Mouse (Mus musculus) 416B (cell line): ENCODE results near the gene Rsl1.
A peak's percentile ranks its signal among the peaks of the same experiment; 100 is the strongest.
"Not testable (repeated sequence)": the region's sequence is repeated elsewhere in the genome, so short reads cannot be mapped to it uniquely, and the experiment has no call there.

ENCODE experiments used
- DNase-seq: peaks from one replicate; pipeline ENCODE4 v3.0.0; 2011; ENCODE audit warnings: low read depth

Gene Rsl1

DNA sequence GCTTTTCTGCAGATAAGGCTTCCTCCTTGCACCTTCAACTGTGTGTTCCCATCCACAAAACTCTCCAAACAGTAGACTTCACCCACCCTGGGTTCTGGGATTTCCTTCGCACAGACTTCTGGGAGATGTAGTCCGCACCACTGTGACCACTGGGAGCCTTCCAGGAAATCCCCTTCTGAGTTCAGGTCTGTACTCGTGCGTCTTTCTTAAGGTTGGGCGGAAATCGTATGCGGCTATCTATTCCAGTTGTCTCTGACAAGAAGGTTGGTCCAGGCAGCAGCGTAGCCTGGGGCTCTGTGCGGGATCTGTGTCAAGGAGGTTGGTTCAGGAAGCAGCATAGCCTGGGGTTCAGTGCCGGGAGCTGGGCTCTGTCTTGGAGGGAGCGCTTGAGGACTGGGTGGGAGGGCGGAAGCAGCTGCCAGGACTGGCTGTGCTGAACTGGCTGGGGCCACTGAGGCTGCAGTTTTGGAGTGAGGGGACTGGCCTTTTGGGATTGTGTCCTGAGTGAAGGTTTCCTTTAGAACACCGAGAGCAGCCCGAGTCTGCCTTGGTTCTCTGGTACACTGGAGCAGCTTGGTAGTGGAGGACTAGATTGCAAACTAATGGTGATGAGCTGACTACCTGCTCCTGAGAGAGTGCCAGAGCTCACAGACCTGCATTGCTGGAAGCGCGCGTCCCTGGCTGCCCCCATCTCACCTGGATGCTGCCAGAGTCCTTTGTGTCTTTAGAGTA lies at the start of gene Rsl1:
Gene Rsl1 (plus strand): TSS at position 192 of the 732 bp plus-strand sequence.
- peak; percentile 83 for DNase-seq

DNA sequence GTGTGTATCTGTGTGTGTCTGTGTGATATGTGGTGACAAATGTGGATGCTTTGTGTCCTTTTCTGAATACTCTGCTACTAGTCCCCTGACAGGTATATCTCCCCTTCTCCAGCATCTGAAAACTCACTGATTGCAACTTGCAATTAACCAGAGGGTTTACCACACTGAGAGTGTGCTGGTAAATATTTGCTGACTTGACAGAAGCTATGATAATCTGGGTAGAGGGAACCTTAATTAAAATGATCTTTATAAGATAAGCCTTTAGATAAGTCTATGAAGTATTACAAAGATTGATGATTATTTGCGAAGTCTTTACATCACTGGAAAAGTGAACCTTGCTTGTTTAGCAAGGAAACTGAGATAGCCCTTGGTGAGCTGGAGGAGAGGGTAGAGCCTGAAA lies 48.5 kb upstream of the Rsl1 start:
- no peak for DNase-seq

DNA sequence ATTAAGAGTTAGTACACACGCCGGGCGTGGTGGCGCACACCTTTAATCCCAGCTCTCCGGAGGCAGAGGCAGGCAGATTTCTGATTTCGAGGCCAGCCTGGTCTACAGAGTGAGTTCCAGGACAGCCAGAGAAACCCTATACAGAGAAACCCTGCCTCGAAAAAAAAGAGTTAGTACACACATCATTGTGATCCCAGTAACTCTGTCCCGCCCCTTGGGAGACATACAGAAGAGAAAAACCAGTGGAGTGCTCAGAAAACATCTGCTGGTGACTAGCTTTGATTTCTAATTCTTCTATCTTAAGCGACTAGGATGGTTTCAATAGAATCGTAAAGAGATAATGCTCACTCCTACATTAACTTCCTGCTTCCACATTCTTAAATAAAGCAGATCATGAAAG lies 45.5 kb upstream of the Rsl1 start:
- not testable (repeated sequence) for DNase-seq

DNA sequence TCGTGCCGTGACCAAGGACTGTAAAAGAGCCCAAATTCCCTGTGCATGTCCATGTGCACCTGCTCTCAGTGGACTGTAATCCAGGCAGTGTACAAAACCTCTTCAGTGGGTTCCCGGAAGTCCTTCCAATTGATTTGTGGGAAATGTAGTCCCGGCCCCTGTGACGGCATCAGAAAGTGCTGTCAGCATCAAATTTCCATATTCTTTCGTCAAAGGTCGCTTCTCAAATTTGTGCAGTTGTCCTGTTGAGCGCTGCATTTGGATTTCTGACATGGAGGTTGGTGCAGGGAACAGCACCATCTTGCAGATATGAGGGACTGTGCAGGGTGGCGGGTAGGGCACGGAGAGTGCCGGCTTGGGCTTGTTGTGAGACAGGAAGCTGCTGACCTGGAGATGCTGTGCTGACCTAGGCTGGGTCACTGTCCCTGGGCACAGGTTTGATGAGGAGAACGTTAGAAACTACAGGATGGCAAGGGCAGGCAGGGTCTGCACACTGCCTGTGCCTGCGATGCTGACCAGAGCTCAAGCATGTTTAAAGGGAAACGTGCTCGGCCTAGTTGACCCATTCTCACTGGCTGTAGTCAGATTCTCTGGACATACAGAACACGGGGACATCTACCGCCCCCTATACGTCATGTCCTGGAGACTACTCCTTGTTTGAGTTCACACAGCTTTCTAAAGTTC lies 44.8 kb upstream of the Rsl1 start:
- peak; percentile 92 for DNase-seq

DNA sequence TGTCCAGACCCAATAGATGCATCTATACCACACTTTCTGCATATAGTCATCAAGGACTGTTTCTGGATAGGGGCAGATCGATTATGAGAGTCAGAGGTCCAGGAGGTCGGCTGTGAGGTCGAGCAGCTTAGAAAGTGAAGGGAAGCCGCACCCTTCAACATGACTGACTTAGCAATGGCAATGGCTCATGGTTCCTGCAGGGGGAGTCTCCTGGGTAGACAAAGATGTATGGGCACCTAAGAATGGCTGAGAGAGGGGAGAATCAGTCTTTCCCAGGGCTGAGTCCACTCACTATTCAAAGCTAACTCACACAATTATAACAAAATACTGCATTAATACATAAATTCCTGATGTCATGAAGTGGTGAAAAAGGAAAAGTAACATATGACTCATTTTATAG lies 6.9 kb upstream of the Rsl1 start:
- DNase-seq: not testable (repeated sequence)

DNA sequence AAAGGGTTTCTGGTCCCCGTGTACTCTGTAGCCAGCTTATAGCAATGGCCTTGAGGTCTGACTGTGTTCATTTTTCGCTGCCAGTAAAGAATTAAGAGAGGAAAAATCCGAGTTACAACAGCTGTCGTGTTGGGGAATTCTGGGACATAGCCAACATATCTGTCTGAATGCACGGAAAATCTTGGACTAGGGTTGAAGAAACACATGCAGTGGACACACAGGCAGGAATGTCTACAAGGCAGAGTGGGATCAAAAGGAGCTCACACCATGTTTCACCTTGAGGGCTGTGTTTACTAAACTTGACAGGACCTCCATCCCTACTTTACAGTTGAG lies 707 bp downstream of the Rsl1 start:
- no peak for DNase-seq

DNA sequence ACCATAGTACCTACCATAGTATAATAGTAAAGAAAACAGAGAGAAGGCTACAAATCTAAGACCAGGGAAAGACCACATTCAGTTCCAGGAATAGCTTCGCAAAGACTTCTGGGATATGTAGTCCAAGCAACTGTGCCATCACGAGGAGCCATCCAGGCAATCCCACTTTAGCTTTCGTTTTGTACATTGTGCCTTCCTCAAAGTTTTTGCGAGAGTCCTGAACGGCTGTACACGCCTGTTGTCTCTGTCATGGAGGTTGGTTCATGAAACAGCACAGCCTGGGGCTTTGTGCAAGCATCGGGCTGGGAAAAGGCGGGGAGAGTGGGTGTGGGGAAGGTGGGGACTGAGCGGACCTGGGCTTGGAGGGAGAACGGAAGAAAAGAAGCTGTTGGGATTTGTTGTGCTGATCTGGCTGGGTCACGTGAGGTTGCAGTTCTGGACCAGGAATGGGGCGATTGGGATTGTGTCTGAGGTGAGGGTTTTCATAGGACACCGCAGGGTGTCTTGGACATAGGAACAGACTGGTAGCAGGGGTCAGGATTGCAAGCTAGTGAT lies 21.4 kb downstream of the Rsl1 start, which contains the start of gene Zfp455:
Gene Zfp455 (plus strand): TSS at position 167 of the 555 bp plus-strand sequence.
- DNase-seq: peak; percentile 83

DNA sequence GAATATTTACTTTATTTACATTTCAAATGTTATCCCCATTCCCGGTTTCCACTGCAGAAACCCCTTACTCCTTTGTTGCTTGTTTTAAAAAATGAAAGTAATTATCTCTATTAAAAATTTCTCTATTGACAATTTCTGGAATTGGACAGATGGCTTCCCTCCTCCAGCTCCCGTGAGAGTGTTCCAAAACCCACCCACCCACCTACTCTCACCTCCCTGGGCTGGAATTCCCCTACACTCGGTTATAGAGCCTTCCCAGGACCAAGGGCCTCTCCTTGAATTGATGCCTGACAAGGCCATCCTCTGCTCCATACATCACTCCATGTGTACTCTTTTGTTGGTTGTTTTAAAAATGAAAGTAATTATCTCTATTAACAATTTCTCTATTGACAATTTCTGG lies 28.7 kb downstream of the Rsl1 start:
- no peak for DNase-seq

DNA sequence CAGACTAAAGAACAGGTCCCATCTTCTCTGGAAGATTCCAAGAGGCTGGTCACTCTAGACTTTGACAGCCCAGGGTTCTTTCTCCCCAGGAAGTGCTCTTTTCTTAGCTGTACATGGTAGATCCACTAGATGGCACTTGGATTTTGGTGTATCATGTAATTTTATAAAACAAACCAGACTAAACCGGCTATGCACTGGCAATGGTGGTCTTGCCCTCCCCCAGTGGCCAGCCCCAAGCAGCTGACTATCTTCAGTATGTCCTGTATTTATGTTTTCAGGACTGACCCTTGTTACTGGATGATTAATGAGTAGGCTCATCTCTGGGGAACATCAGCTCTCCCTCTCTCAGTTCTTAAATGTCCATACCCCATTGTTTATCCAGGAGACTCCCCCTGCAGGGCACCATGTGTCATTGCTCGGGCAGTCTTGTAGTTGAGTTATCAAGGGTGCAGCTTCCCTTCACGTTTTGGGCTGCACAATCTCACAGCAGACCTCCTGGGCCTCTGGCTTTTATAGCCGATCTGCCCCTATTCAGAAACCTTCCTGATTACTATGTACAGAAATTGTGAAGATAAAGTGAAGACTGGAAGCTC lies 41.1 kb downstream of the Rsl1 start:
- DNase-seq: peak; percentile 85
